Mouse (Mus musculus) thymus, adult 2 months (tissue): Measurements from ENCODE around the gene Nt5c3. TPM values are rescaled to one million over a fixed set of nuclear protein-coding genes. Genes with fewer than 3 reads are reported as not detected.

Source experiments
- DNase-seq: peaks from one replicate; pipeline ENCODE4 v3.0.0; 2021
- H3K27ac ChIP-seq: fragments of 200-500 bp; 2 replicates; pipeline ENCODE4 v1.5.1; 2012; ENCODE audit warnings: low read length, control low read depth; ENCODE audit not compliant: control insufficient read depth, insufficient read depth
- H3K27me3 ChIP-seq: fragments of 200-500 bp; 2 replicates; pipeline ENCODE4 v1.6.1; 2012; ENCODE audit warnings: mild to moderate bottlenecking, low read length, moderate library complexity, mixed read lengths; ENCODE audit not compliant: control insufficient read depth, insufficient read depth
- H3K36me3 ChIP-seq: fragments of 200-500 bp; 2 replicates; pipeline ENCODE4 v1.6.1; 2012; ENCODE audit warnings: mild to moderate bottlenecking, low read length, moderate library complexity; ENCODE audit not compliant: control insufficient read depth, insufficient read depth
- H3K4me1 ChIP-seq: fragments of 200-500 bp; replicated peaks from 2 replicates; pipeline ENCODE4 v1.6.1; 2012; ENCODE audit warnings: low read length; ENCODE audit not compliant: control insufficient read depth, insufficient read depth
- H3K4me3 ChIP-seq: fragments of 200-500 bp; 2 replicates; pipeline ENCODE4 v1.5.1; 2012; ENCODE audit warnings: mild to moderate bottlenecking, low read length, control low read depth, moderate library complexity; ENCODE audit not compliant: control insufficient read depth, insufficient read depth
- CTCF ChIP-seq: fragments of 200-500 bp; IDR thresholded peaks from 2 replicates; pipeline ENCODE4 v1.5.1; 2012; ENCODE audit warnings: mild to moderate bottlenecking, control low read depth, low read length, moderate library complexity, borderline replicate concordance; ENCODE audit not compliant: control insufficient read depth, poor library complexity, insufficient read depth; ENCODE audit errors: extremely low read depth
- POLR2A ChIP-seq: fragments of 200-500 bp; IDR thresholded peaks from 2 replicates; pipeline ENCODE4 v1.6.1; 2012; ENCODE audit warnings: mild to moderate bottlenecking, low read length, control low read depth, moderate library complexity; ENCODE audit not compliant: control insufficient read depth, poor library complexity, insufficient read depth; ENCODE audit errors: extremely low read depth
- WGBS: fragments of 180-500 bp; shearing (Covaris S2); methylation state at CpG from one replicate; pipeline ENCODE4 v1.1.7; 2018; 5-methylcytosine and 5-hydroxymethylcytosine counted together
- polyA plus RNA-seq: library from polyadenylated mRNA; depleted of rRNA; stranded (reverse); fragments of >200 nt; gene quantifications from 2 replicates; pipeline ENCODE4 v1.2.3, GENCODE M21; 2012

The Nt5c3 gene
- polyA plus RNA-seq, 1 experiment = 9.6 TPM

- no peak for DNase-seq
- WGBS = 92% methylated on average over 3 of the region's 3 CpGs
- Histone ChIP-seq H3K27me3 (no peaks in the 10 kb centered on the region), H3K36me3 (no peaks in the 10 kb centered on the region), H3K4me1 (no peaks in the 10 kb centered on the region), H3K27ac (no peak overlapping the region), H3K4me3 (no peak overlapping the region)
- TF ChIP-seq POLR2A (no peak), CTCF (no peak)
Observed at GRCm38 (mm10) chr6:56848974-56849373, 74.8 kb downstream of the Nt5c3 start.

GRCm38 (mm10) chr6:56844365-56844764, 79.4 kb downstream of the Nt5c3 start:
- no peaks in the 10 kb centered on the region for H3K36me3 ChIP-seq
- WGBS = 94% methylated on average over 2 of the region's 2 CpGs
- H3K27ac ChIP-seq = no peak overlapping the region
- DNase-seq = no peak
- no peak for TF ChIP-seq CTCF
- TF ChIP-seq POLR2A = no peak
- no peaks in the 10 kb centered on the region for H3K4me1 ChIP-seq
- H3K4me3 ChIP-seq = no peak overlapping the region
- H3K27me3 ChIP-seq = no peaks in the 10 kb centered on the region

- no peaks in the 10 kb centered on the region for H3K27me3 ChIP-seq
- no peak overlapping the region for H3K27ac ChIP-seq
- H3K4me1 ChIP-seq = no peaks in the 10 kb centered on the region
- TF ChIP-seq POLR2A = no peak
- no peak for TF ChIP-seq CTCF
- no peak overlapping the region for H3K4me3 ChIP-seq
- H3K36me3 ChIP-seq = no peaks in the 10 kb centered on the region
- WGBS = 87% methylated on average over 3 of the region's 3 CpGs
- no peak for DNase-seq
Observed at GRCm38 (mm10) chr6:56843229-56843628, 80.5 kb downstream of the Nt5c3 start.

- Histone ChIP-seq H3K4me3 (no peak overlapping the region), H3K27me3 (peaks cover 3% of the 10 kb centered on the region; the same call in 1 of the 2 replicates), H3K4me1 (no peaks in the 10 kb centered on the region), H3K27ac (no peak overlapping the region), H3K36me3 (no peaks in the 10 kb centered on the region)
- no peak for DNase-seq
- TF ChIP-seq CTCF = no peak
- TF ChIP-seq POLR2A = no peak
- WGBS = 97% methylated on average over 3 of the region's 3 CpGs
Observed at GRCm38 (mm10) chr6:56837621-56838020, 86.1 kb downstream of the Nt5c3 start.

GRCm38 (mm10) chr6:56837166-56837565, 86.6 kb downstream of the Nt5c3 start:
- no peak overlapping the region for H3K27ac ChIP-seq
- TF ChIP-seq POLR2A (no peak), CTCF (no peak)
- no peak overlapping the region for H3K4me3 ChIP-seq
- 97% methylated on average over 12 of the region's 12 CpGs for WGBS
- H3K27me3 ChIP-seq = peaks cover 3% of the 10 kb centered on the region; the same call in 1 of the 2 replicates
- H3K4me1 ChIP-seq = no peaks in the 10 kb centered on the region
- no peak for DNase-seq
- H3K36me3 ChIP-seq = no peaks in the 10 kb centered on the region

GRCm38 (mm10) chr6:56835532-56835931, 88.2 kb downstream of the Nt5c3 start:
- no peak overlapping the region for H3K27ac ChIP-seq
- H3K4me1 ChIP-seq = no peaks in the 10 kb centered on the region
- TF ChIP-seq POLR2A (no peak), CTCF (no peak)
- H3K36me3 ChIP-seq = no peaks in the 10 kb centered on the region
- H3K27me3 ChIP-seq = peaks cover 7% of the 10 kb centered on the region; the same call in 1 of the 2 replicates
- WGBS = 94% methylated on average over 10 of the region's 10 CpGs
- no peak overlapping the region for H3K4me3 ChIP-seq
- DNase-seq = no peak

GRCm38 (mm10) chr6:56834769-56835168, 89.0 kb downstream of the Nt5c3 start:
- WGBS = 89% methylated on average over 5 of the region's 5 CpGs
- Histone ChIP-seq H3K4me1 (no peaks in the 10 kb centered on the region), H3K36me3 (no peaks in the 10 kb centered on the region), H3K27ac (no peak overlapping the region), H3K27me3 (peaks cover 7% of the 10 kb centered on the region; the same call in 1 of the 2 replicates), H3K4me3 (no peak overlapping the region)
- TF ChIP-seq CTCF = no peak
- no peak for TF ChIP-seq POLR2A
- DNase-seq = no peak

GRCm38 (mm10) chr6:56832830-56833229, 90.9 kb downstream of the Nt5c3 start:
- Histone ChIP-seq H3K36me3 (no peaks in the 10 kb centered on the region), H3K27ac (no peak overlapping the region), H3K27me3 (peaks cover 7% of the 10 kb centered on the region; the same call in 1 of the 2 replicates), H3K4me3 (no peak overlapping the region), H3K4me1 (no peaks in the 10 kb centered on the region)
- no peak for DNase-seq
- no peak for TF ChIP-seq POLR2A
- no peak for TF ChIP-seq CTCF
